Mouse (Mus musculus): Measurements from ENCODE around the gene Fgfr2. TPM values are rescaled to one million over a fixed set of nuclear protein-coding genes. Genes with fewer than 3 reads are reported as not detected.

Fgfr2 gene
- polyA plus RNA-seq, 1 experiment from 2014 or later = 24.9 TPM

DNA sequence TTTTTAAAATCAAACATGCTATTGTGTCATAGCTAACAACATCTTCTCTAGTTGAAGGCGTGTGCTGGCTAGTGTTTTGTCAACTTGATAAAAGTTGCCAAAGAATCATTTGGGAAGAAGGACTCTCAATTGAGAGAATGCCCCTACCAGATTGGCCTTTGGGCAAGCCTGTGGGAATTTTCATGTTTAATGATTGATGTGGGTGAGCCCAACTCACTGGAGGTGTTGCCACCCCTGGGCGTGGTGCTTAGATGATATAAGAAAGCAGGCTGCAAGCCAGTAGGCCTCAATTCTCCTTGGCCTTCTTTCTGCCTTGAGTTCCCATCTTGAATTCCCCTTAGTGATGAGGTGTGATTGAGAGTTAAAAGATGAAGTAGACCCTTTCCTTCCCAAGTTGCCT, 145.2 kb downstream of the Fgfr2 start:
- H3K4me3 ChIP-seq (ENCODE audit: low read depth, low read length) = no peak overlapping the region
- H3K36me3 ChIP-seq (ENCODE audit: control insufficient read depth, insufficient read depth, low read length) = peaks cover 15% of the 10 kb centered on the region
- no peaks in the 10 kb centered on the region for H3K27me3 ChIP-seq (ENCODE audit: control insufficient read depth, insufficient read depth, low read length)
- no peak overlapping the region for H3K27ac ChIP-seq (ENCODE audit: low read depth, low read length)
- no peak for ATAC-seq (replicated peaks; ENCODE audit: insufficient number of reproducible peaks, low FRiP score, low TSS enrichment)
- H3K9ac ChIP-seq (ENCODE audit: low read depth, low read length) = no peak overlapping the region
- WGBS (ENCODE audit: insufficient replicate concordance) = 90% methylated on average over 2 of the region's 2 CpGs
- H3K4me2 ChIP-seq = no peak overlapping the region
- no peaks in the 10 kb centered on the region for H3K9me3 ChIP-seq (replicated peaks; ENCODE audit: control insufficient read depth, low read length)
- no peaks in the 10 kb centered on the region; the same call in 1 of the 2 replicates for H3K4me1 ChIP-seq (ENCODE audit: control insufficient read depth, insufficient read depth, low read length)

DNA sequence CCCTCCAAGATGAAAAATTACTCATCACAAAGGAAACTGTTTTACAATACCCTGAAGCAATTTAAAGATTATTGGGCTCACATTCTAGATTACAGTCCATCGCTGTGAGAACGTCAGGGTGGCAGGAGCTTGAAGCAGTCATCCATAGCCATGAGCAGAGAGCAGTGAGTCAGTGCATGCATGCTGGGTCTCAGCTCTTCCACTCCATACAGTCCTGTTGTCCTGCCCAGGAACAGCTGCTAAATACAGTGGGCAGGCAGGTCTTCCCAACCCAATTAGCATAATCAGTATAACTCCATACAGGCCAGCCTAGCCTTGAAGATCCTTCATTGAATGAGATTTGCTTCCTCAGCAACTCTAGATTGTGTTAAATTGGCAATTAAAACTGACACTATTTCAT, 147.1 kb downstream of the Fgfr2 start:
- no peak overlapping the region for H3K9ac ChIP-seq (ENCODE audit: low read depth, low read length)

DNA sequence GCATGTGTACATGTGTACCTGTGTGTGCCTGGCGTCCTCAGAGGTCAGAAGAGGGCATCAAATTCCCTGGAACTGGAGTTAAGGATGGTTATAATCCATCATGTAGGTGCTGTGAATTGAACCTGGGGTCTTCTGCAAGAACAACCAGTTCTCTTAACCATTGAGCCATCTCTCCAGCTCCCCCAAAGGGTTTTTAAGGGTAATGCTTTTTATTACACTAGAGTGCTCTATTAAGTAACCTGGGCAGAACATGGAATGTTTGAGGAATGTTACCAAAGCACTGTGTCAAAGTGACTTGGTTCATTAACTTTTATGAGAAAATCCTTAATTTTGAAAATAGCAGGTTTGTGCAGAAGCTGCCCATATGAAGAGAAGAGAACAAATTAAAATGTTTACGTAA, 151.1 kb downstream of the Fgfr2 start:
- H3K27me3 ChIP-seq (ENCODE audit: control insufficient read depth, insufficient read depth, low read length) = no peaks in the 10 kb centered on the region
- 91% methylated on average over 2 of the region's 2 CpGs for WGBS (ENCODE audit: insufficient replicate concordance)
- no peaks in the 10 kb centered on the region for H3K9me3 ChIP-seq (replicated peaks; ENCODE audit: control insufficient read depth, low read length)
- no peak overlapping the region for H3K4me2 ChIP-seq
- no peak overlapping the region for H3K9ac ChIP-seq (ENCODE audit: low read depth, low read length)
- peaks cover 9% of the 10 kb centered on the region for H3K36me3 ChIP-seq (ENCODE audit: control insufficient read depth, insufficient read depth, low read length)
- H3K27ac ChIP-seq (ENCODE audit: low read depth, low read length) = no peak overlapping the region
- no peaks in the 10 kb centered on the region for H3K4me1 ChIP-seq (ENCODE audit: control insufficient read depth, insufficient read depth, low read length)
- no peak for ATAC-seq (replicated peaks; ENCODE audit: insufficient number of reproducible peaks, low FRiP score, low TSS enrichment)
- no peak overlapping the region for H3K4me3 ChIP-seq (ENCODE audit: low read depth, low read length)

More for the DNA sequence above, 147.1 kb downstream of the Fgfr2 start:
- no peak for ATAC-seq (replicated peaks; ENCODE audit: insufficient number of reproducible peaks, low FRiP score, low TSS enrichment)
- Histone ChIP-seq H3K27ac (ENCODE audit: low read depth, low read length) (no peak overlapping the region), H3K4me1 (ENCODE audit: control insufficient read depth, insufficient read depth, low read length) (no peaks in the 10 kb centered on the region), H3K27me3 (ENCODE audit: control insufficient read depth, insufficient read depth, low read length) (no peaks in the 10 kb centered on the region), H3K4me3 (ENCODE audit: low read depth, low read length) (no peak overlapping the region), H3K9me3 (replicated peaks; ENCODE audit: control insufficient read depth, low read length) (no peaks in the 10 kb centered on the region), H3K36me3 (ENCODE audit: control insufficient read depth, insufficient read depth, low read length) (peaks cover 11% of the 10 kb centered on the region), H3K4me2 (no peak overlapping the region)
- 89% methylated on average over 2 of the region's 2 CpGs for WGBS (ENCODE audit: insufficient replicate concordance)

- WGBS (ENCODE audit: insufficient replicate concordance) = 81% methylated on average over 2 of the region's 2 CpGs
- no peak overlapping the region for H3K4me2 ChIP-seq
- no peaks in the 10 kb centered on the region for H3K4me1 ChIP-seq (ENCODE audit: control insufficient read depth, insufficient read depth, low read length)
- H3K9ac ChIP-seq (ENCODE audit: low read depth, low read length) = no peak overlapping the region
- ATAC-seq (replicated peaks; ENCODE audit: insufficient number of reproducible peaks, low FRiP score, low TSS enrichment) = no peak
- H3K27me3 ChIP-seq (ENCODE audit: control insufficient read depth, insufficient read depth, low read length) = no peaks in the 10 kb centered on the region
- H3K4me3 ChIP-seq (ENCODE audit: low read depth, low read length) = no peak overlapping the region
- no peaks in the 10 kb centered on the region for H3K9me3 ChIP-seq (replicated peaks; ENCODE audit: control insufficient read depth, low read length)
- no peak overlapping the region for H3K27ac ChIP-seq (ENCODE audit: low read depth, low read length)
- no peaks in the 10 kb centered on the region for H3K36me3 ChIP-seq (ENCODE audit: control insufficient read depth, insufficient read depth, low read length)
Observed at GRCm38 (mm10) chr7:132965707-132966106, 157.4 kb downstream of the Fgfr2 start.

DNA sequence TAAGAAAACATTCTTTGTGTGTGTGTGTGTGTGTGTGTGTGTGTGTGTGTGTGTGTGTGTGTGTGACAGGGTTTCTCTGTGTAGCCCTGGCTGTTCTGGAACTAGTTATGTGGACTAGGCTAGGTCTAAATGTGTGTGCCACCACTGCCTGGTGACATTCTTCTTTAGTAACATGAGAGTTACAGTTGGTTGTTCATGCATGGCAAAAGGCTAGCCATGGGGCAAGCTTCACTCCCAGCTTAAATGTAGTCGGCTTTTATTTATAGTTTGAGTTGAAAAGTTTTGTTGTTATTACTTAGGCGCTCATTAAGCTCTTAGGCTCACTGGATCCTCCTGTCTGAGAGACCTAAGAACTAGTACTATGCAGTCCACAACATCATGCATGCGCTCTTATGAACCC, 158.8 kb downstream of the Fgfr2 start:
- 91% methylated on average over 3 of the region's 3 CpGs for WGBS (ENCODE audit: insufficient replicate concordance)
- no peaks in the 10 kb centered on the region for H3K27me3 ChIP-seq (ENCODE audit: control insufficient read depth, insufficient read depth, low read length)
- no peaks in the 10 kb centered on the region for H3K4me1 ChIP-seq (ENCODE audit: control insufficient read depth, insufficient read depth, low read length)
- no peak for ATAC-seq (replicated peaks; ENCODE audit: insufficient number of reproducible peaks, low FRiP score, low TSS enrichment)
- H3K9ac ChIP-seq (ENCODE audit: low read depth, low read length) = no peak overlapping the region
- H3K36me3 ChIP-seq (ENCODE audit: control insufficient read depth, insufficient read depth, low read length) = no peaks in the 10 kb centered on the region
- no peak overlapping the region for H3K4me3 ChIP-seq (ENCODE audit: low read depth, low read length)
- no peak overlapping the region for H3K27ac ChIP-seq (ENCODE audit: low read depth, low read length)
- no peaks in the 10 kb centered on the region for H3K9me3 ChIP-seq (replicated peaks; ENCODE audit: control insufficient read depth, low read length)
- no peak overlapping the region for H3K4me2 ChIP-seq

- H3K9ac ChIP-seq (ENCODE audit: low read depth, low read length) = no peak overlapping the region
- 93% methylated on average over 3 of the region's 3 CpGs for WGBS (ENCODE audit: insufficient replicate concordance)
- H3K4me1 ChIP-seq (ENCODE audit: control insufficient read depth, insufficient read depth, low read length) = no peaks in the 10 kb centered on the region
- no peak overlapping the region for H3K27ac ChIP-seq (ENCODE audit: low read depth, low read length)
- ATAC-seq (replicated peaks; ENCODE audit: insufficient number of reproducible peaks, low FRiP score, low TSS enrichment) = no peak
- H3K36me3 ChIP-seq (ENCODE audit: control insufficient read depth, insufficient read depth, low read length) = no peaks in the 10 kb centered on the region
- no peak overlapping the region for H3K4me2 ChIP-seq
- H3K4me3 ChIP-seq (ENCODE audit: low read depth, low read length) = no peak overlapping the region
- H3K9me3 ChIP-seq (replicated peaks; ENCODE audit: control insufficient read depth, low read length) = no peaks in the 10 kb centered on the region
- no peaks in the 10 kb centered on the region for H3K27me3 ChIP-seq (ENCODE audit: control insufficient read depth, insufficient read depth, low read length)
Observed at GRCm38 (mm10) chr7:132950613-132951012, 172.5 kb downstream of the Fgfr2 start.

DNA sequence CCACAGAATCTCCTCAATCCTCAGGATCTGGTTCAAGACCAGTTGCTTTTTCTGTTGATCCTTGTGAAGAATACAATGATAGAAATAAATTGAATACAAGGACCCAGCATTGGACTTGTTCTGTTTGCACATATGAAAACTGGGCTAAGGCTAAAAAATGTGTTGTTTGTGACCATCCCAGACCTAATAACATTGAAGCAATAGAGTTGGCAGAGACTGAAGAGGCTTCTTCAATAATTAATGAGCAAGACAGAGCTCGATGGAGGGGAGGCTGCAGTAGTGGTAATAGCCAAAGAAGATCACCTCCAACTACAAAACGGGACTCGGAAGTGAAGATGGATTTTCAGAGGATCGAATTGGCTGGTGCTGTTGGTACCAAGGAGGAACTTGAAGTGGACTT, 173.2 kb downstream of the Fgfr2 start:
- Histone ChIP-seq H3K4me2 (no peak overlapping the region), H3K4me1 (ENCODE audit: control insufficient read depth, insufficient read depth, low read length) (no peaks in the 10 kb centered on the region), H3K9ac (ENCODE audit: low read depth, low read length) (no peak overlapping the region), H3K9me3 (replicated peaks; ENCODE audit: control insufficient read depth, low read length) (no peaks in the 10 kb centered on the region), H3K27me3 (ENCODE audit: control insufficient read depth, insufficient read depth, low read length) (no peaks in the 10 kb centered on the region), H3K27ac (ENCODE audit: low read depth, low read length) (no peak overlapping the region), H3K36me3 (ENCODE audit: control insufficient read depth, insufficient read depth, low read length) (no peaks in the 10 kb centered on the region), H3K4me3 (ENCODE audit: low read depth, low read length) (no peak overlapping the region)
- 85% methylated on average over 4 of the region's 4 CpGs for WGBS (ENCODE audit: insufficient replicate concordance)
- no peak for ATAC-seq (replicated peaks; ENCODE audit: insufficient number of reproducible peaks, low FRiP score, low TSS enrichment)

DNA sequence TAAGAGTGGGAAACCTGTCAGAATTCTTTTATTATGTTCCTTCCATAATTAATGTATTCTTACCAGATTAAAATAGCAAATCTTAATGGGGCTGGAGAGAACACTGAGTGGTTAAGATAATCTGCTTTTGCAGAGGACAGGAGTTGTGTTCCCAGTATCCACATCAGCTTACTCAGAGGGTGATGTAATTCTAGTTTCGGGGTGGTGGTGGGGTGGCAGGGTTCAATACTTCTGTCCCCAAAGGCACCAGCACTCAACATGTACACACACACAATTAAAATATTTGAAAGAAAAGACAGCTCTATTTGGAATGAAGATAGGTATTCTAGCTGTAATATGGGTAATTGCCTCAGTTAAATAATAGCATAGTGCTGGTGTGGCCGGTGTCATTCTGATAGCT, 182.6 kb downstream of the Fgfr2 start:
- Histone ChIP-seq H3K9me3 (replicated peaks; ENCODE audit: control insufficient read depth, low read length) (no peaks in the 10 kb centered on the region), H3K27me3 (ENCODE audit: control insufficient read depth, insufficient read depth, low read length) (no peaks in the 10 kb centered on the region), H3K4me1 (ENCODE audit: control insufficient read depth, insufficient read depth, low read length) (peaks cover 7% of the 10 kb centered on the region; the same call in 1 of the 2 replicates), H3K4me2 (no peak overlapping the region), H3K9ac (ENCODE audit: low read depth, low read length) (no peak overlapping the region), H3K36me3 (ENCODE audit: control insufficient read depth, insufficient read depth, low read length) (no peaks in the 10 kb centered on the region), H3K27ac (ENCODE audit: low read depth, low read length) (no peak overlapping the region), H3K4me3 (ENCODE audit: low read depth, low read length) (no peak overlapping the region)
- WGBS (ENCODE audit: insufficient replicate concordance) = 87% methylated on average over 2 of the region's 2 CpGs
- ATAC-seq (replicated peaks; ENCODE audit: insufficient number of reproducible peaks, low FRiP score, low TSS enrichment) = no peak

GRCm38 (mm10) chr7:132939118-132939517, 184.0 kb downstream of the Fgfr2 start:
- no peak for ATAC-seq (replicated peaks; ENCODE audit: insufficient number of reproducible peaks, low FRiP score, low TSS enrichment)
- Histone ChIP-seq H3K27me3 (ENCODE audit: control insufficient read depth, insufficient read depth, low read length) (no peaks in the 10 kb centered on the region), H3K4me3 (ENCODE audit: low read depth, low read length) (no peak overlapping the region), H3K36me3 (ENCODE audit: control insufficient read depth, insufficient read depth, low read length) (no peaks in the 10 kb centered on the region), H3K9ac (ENCODE audit: low read depth, low read length) (no peak overlapping the region), H3K4me1 (ENCODE audit: control insufficient read depth, insufficient read depth, low read length) (peaks cover 7% of the 10 kb centered on the region; the same call in 1 of the 2 replicates), H3K9me3 (replicated peaks; ENCODE audit: control insufficient read depth, low read length) (no peaks in the 10 kb centered on the region), H3K27ac (ENCODE audit: low read depth, low read length) (no peak overlapping the region), H3K4me2 (no peak overlapping the region)
- WGBS (ENCODE audit: insufficient replicate concordance) = 88% methylated on average over 2 of the region's 2 CpGs

Data from heart, embryonic 11.5 days (tissue).